ENCODE assay signal across 9 mouse cellular contexts in the genomic region with DNA sequence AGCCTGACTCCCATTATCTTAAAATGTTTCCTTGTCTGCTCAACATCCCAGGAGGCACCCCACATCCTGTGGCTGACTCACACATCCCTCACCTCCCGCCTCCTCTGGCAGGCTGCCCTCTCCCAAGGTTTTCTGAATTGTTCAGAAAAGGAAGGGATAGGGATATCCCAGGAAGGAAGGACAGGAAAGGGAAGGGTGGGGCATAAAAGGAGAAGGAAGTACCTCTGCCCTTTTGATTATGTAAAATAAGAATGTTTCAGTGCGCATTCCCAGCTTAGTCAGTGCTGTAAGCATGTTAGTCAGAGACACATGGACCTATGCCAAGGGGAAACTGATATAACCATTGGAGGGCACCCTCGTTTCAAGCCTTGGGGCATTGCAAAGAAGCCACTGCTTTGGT.
DNase-seq lines count a peak whose midpoint lies in the region; ATAC-seq and TF ChIP-seq lines count a peak whose summit lies in the region.
"Had no signal": no experiment of that assay in that cellular context is flagged by ENCODE, and none has a peak within 500 bp of the region (broad histone marks: within the 10 kb centered on the region; RNA-seq: fewer than 3 reads in every experiment).

No protein-coding gene starts in this region.

- no peak overlapping the region for H3K4me2 ChIP-seq in hindbrain, embryonic 16.5 days (ENCODE audit: low read length)
- no peak overlapping the region for H3K4me2 ChIP-seq in hindbrain, embryonic 11.5 days (replicated peaks; ENCODE audit: low read depth, low read length)
- H3K4me2 ChIP-seq in heart, embryonic 14.5 days (ENCODE audit: low read length), result no peak overlapping the region
- H3K4me2 ChIP-seq in midbrain, postnatal 0 days (ENCODE audit: low read depth, low read length, poor library complexity, severe bottlenecking), result no peak overlapping the region
- H3K4me2 ChIP-seq: midbrain, embryonic 12.5 days had no signal

- no peaks in the 10 kb centered on the region for H3K27me3 ChIP-seq in hindbrain, embryonic 16.5 days (replicated peaks; ENCODE audit: control insufficient read depth, insufficient read depth, low read length)
- H3K27me3 ChIP-seq in hindbrain, embryonic 11.5 days (ENCODE audit: control insufficient read depth, insufficient read depth, low read length), result no peaks in the 10 kb centered on the region
- H3K27me3 ChIP-seq in heart, embryonic 14.5 days (ENCODE audit: control insufficient read depth, insufficient read depth, low read length), result no peaks in the 10 kb centered on the region
- no peaks in the 10 kb centered on the region for H3K27me3 ChIP-seq in limb, embryonic 10.5 days (ENCODE audit: low read depth, poor library complexity, severe bottlenecking)
- H3K27me3 ChIP-seq in midbrain, postnatal 0 days (ENCODE audit: insufficient read depth, low read length), result no peaks in the 10 kb centered on the region
- no peaks in the 10 kb centered on the region for H3K27me3 ChIP-seq in midbrain, embryonic 10.5 days (ENCODE audit: low read depth, poor library complexity, severe bottlenecking)
- H3K27me3 ChIP-seq: midbrain, embryonic 12.5 days had no signal

- 0 out of 2 replicates have a peak, but pooled peaks have one; percentile 24 for ATAC-seq in hindbrain, embryonic 16.5 days
- ATAC-seq in hindbrain, embryonic 11.5 days (ENCODE audit: low FRiP score), result no peak
- peak; percentile 79 for ATAC-seq in heart, embryonic 14.5 days (ENCODE audit: insufficient number of reproducible peaks, insufficient read depth, low FRiP score, low read depth)
- ATAC-seq in midbrain, postnatal 0 days (ENCODE audit: low FRiP score), result no peak

- no peak overlapping the region for H3K4me3 ChIP-seq in hindbrain, embryonic 16.5 days (ENCODE audit: low read length)
- H3K4me3 ChIP-seq in hindbrain, embryonic 11.5 days (ENCODE audit: low read depth, low read length), result no peak overlapping the region
- H3K4me3 ChIP-seq in heart, embryonic 14.5 days (ENCODE audit: control insufficient read depth in 1 of 2, insufficient read depth in 1 of 2, low read depth in 1 of 2, low read length in 2 of 2), result no peak overlapping the region
- H3K4me3 ChIP-seq in limb, embryonic 10.5 days, result no peak overlapping the region
- no peak overlapping the region for H3K4me3 ChIP-seq in midbrain, postnatal 0 days (ENCODE audit: low read depth, low read length)
- H3K4me3 ChIP-seq in midbrain, embryonic 10.5 days, result no peak overlapping the region
- H3K4me3 ChIP-seq: midbrain, embryonic 12.5 days had no signal

- no peak for DNase-seq in hindbrain, embryonic 11.5 days (ENCODE audit: low spot score)
- peak; percentile 22 for DNase-seq in brain, embryonic 14.5 days (ENCODE audit: low read depth)
- peak; percentile 22 for DNase-seq in limb, embryonic 10.5 days (ENCODE audit: low spot score)
- DNase-seq in right cerebral cortex, postnatal 10 days (ENCODE audit: low spot score in 2 of 2), result peak; percentile 30 to 34
- DNase-seq in midbrain, postnatal 0 days (ENCODE audit: low spot score), result no peak
- DNase-seq in midbrain, embryonic 10.5 days (ENCODE audit: low spot score), result no peak

- no peak overlapping the region for H3K9ac ChIP-seq in hindbrain, embryonic 16.5 days (ENCODE audit: low read depth, low read length)
- H3K9ac ChIP-seq in hindbrain, embryonic 11.5 days (ENCODE audit: low read depth, low read length), result no peak overlapping the region
- no peak overlapping the region for H3K9ac ChIP-seq in heart, embryonic 14.5 days (ENCODE audit: low read length)
- no peak overlapping the region for H3K9ac ChIP-seq in midbrain, postnatal 0 days (replicated peaks; ENCODE audit: low read length, poor library complexity, severe bottlenecking)
- H3K9ac ChIP-seq: midbrain, embryonic 12.5 days had no signal

- 76% methylated on average over 3 of the region's 3 CpGs for WGBS in hindbrain, embryonic 16.5 days
- WGBS in hindbrain, embryonic 11.5 days, result 75% methylated on average over 3 of the region's 3 CpGs
- WGBS in heart, embryonic 14.5 days, result 29% methylated on average over 3 of the region's 3 CpGs
- WGBS in limb, embryonic 10.5 days, result 85% methylated on average over 3 of the region's 3 CpGs
- 68% methylated on average over 3 of the region's 3 CpGs for WGBS in midbrain, postnatal 0 days
- 77% methylated on average over 3 of the region's 3 CpGs for WGBS in midbrain, embryonic 10.5 days

- no peaks in the 10 kb centered on the region for H3K4me1 ChIP-seq in hindbrain, embryonic 16.5 days (ENCODE audit: control insufficient read depth, insufficient read depth, low read depth, low read length)
- no peaks in the 10 kb centered on the region for H3K4me1 ChIP-seq in hindbrain, embryonic 11.5 days (replicated peaks; ENCODE audit: control insufficient read depth, insufficient read depth, low read length)
- H3K4me1 ChIP-seq in heart, embryonic 14.5 days (ENCODE audit: control insufficient read depth in 2 of 2, insufficient read depth in 2 of 2, low read length in 2 of 2), result peaks cover 3 to 13% of the 10 kb centered on the region in 2 experiments
- no peaks in the 10 kb centered on the region for H3K4me1 ChIP-seq in limb, embryonic 10.5 days
- H3K4me1 ChIP-seq in midbrain, postnatal 0 days (ENCODE audit: insufficient read depth, low read length), result no peaks in the 10 kb centered on the region
- no peaks in the 10 kb centered on the region for H3K4me1 ChIP-seq in midbrain, embryonic 10.5 days
- H3K4me1 ChIP-seq: midbrain, embryonic 12.5 days had no signal

- TF ChIP-seq CTCF in brain, embryonic 14.5 days (IDR thresholded peaks at IDR 0.05; ENCODE audit: borderline replicate concordance, extremely low read depth, insufficient read depth, insufficient read length), result no peak
- no peak for TF ChIP-seq CTCF in midbrain, postnatal 0 days (IDR thresholded peaks at IDR 0.05)

- no peak for TF ChIP-seq POLR2A in brain, embryonic 14.5 days (IDR thresholded peaks at IDR 0.05; ENCODE audit: borderline replicate concordance, extremely low read depth, insufficient read depth, insufficient read length, poor library complexity, severe bottlenecking)

- no peaks in the 10 kb centered on the region for H3K9me3 ChIP-seq in hindbrain, embryonic 16.5 days (ENCODE audit: control insufficient read depth, low read length)
- H3K9me3 ChIP-seq in hindbrain, embryonic 11.5 days (ENCODE audit: control insufficient read depth, low read length), result no peaks in the 10 kb centered on the region
- no peaks in the 10 kb centered on the region for H3K9me3 ChIP-seq in heart, embryonic 14.5 days (ENCODE audit: control insufficient read depth, low read length)
- H3K9me3 ChIP-seq in limb, embryonic 10.5 days (replicated peaks), result no peaks in the 10 kb centered on the region
- H3K9me3 ChIP-seq in midbrain, postnatal 0 days (ENCODE audit: low read length), result no peaks in the 10 kb centered on the region
- no peaks in the 10 kb centered on the region for H3K9me3 ChIP-seq in midbrain, embryonic 10.5 days (replicated peaks)
- H3K9me3 ChIP-seq: midbrain, embryonic 12.5 days had no signal

- H3K36me3 ChIP-seq in hindbrain, embryonic 16.5 days (ENCODE audit: control insufficient read depth, insufficient read depth, low read length), result no peaks in the 10 kb centered on the region
- no peaks in the 10 kb centered on the region for H3K36me3 ChIP-seq in hindbrain, embryonic 11.5 days (ENCODE audit: control insufficient read depth, insufficient read depth, low read length)
- H3K36me3 ChIP-seq in heart, embryonic 14.5 days (ENCODE audit: control insufficient read depth, insufficient read depth, low read length), result no peaks in the 10 kb centered on the region
- H3K36me3 ChIP-seq in limb, embryonic 10.5 days, result no peaks in the 10 kb centered on the region
- no peaks in the 10 kb centered on the region for H3K36me3 ChIP-seq in midbrain, postnatal 0 days (ENCODE audit: insufficient read depth, low read length)
- no peaks in the 10 kb centered on the region for H3K36me3 ChIP-seq in midbrain, embryonic 10.5 days
- H3K36me3 ChIP-seq: midbrain, embryonic 12.5 days had no signal

- no peak overlapping the region for H3K27ac ChIP-seq in hindbrain, embryonic 16.5 days (ENCODE audit: low read depth, low read length)
- H3K27ac ChIP-seq in hindbrain, embryonic 11.5 days (ENCODE audit: low read depth, low read length), result no peak overlapping the region
- H3K27ac ChIP-seq in heart, embryonic 14.5 days (replicated peaks in 1 of 2; ENCODE audit: control insufficient read depth in 1 of 2, insufficient read depth in 1 of 2, low read depth in 2 of 2, low read length in 2 of 2), result peak overlapping the region; percentile 67 to 72
- H3K27ac ChIP-seq in limb, embryonic 10.5 days, result no peak overlapping the region
- no peak overlapping the region for H3K27ac ChIP-seq in midbrain, postnatal 0 days (ENCODE audit: low read depth, low read length)
- no peak overlapping the region for H3K27ac ChIP-seq in midbrain, embryonic 10.5 days (replicated peaks)
- H3K27ac ChIP-seq: midbrain, embryonic 12.5 days had no signal

Comparison
In these comparisons a context has a peak if more than half of its experiments do, and no peak if none do; other contexts are left out.
1. ATAC-seq: peak in hindbrain, embryonic 16.5 days (single experiment) and heart, embryonic 14.5 days (single experiment); none in hindbrain, embryonic 11.5 days (single experiment) and midbrain, postnatal 0 days (single experiment).
2. H3K27ac ChIP-seq: peak in heart, embryonic 14.5 days (2 of 2); none in hindbrain, embryonic 16.5 days (single experiment), hindbrain, embryonic 11.5 days (single experiment), limb, embryonic 10.5 days (single experiment), midbrain, postnatal 0 days (single experiment) and midbrain, embryonic 10.5 days (single experiment).
3. DNase-seq: peak in brain, embryonic 14.5 days (single experiment), limb, embryonic 10.5 days (single experiment) and right cerebral cortex, postnatal 10 days (2 of 2); none in hindbrain, embryonic 11.5 days (single experiment), midbrain, postnatal 0 days (single experiment) and midbrain, embryonic 10.5 days (single experiment).